Mouse (Mus musculus) C2C12 (cell line): Measurements from ENCODE around the gene Ptprm.

ENCODE experiments used
- CEBPB ChIP-seq: IDR thresholded peaks from one replicate; pipeline ENCODE4 v1.6.1; 2011; ENCODE audit warnings: low read depth, mild to moderate bottlenecking, control low read depth, moderate library complexity
- CTCF ChIP-seq: IDR thresholded peaks from one replicate; pipeline ENCODE4 v1.5.1; 2011; ENCODE audit not compliant: control insufficient read depth, insufficient read depth, insufficient read length
- MAX ChIP-seq: IDR thresholded peaks from one replicate; pipeline ENCODE4 v1.6.1; 2011; ENCODE audit warnings: mild to moderate bottlenecking, control low read depth
- MYOD1 ChIP-seq: IDR thresholded peaks from one replicate; pipeline ENCODE4 v1.6.1; 2011; ENCODE audit warnings: low read depth; ENCODE audit not compliant: control insufficient read depth, insufficient read length
- MYOG ChIP-seq: IDR thresholded peaks from one replicate; pipeline ENCODE4 v1.6.1; 2011; ENCODE audit not compliant: control insufficient read depth, insufficient read length; ENCODE audit errors: extremely low read depth
- USF1 ChIP-seq: IDR thresholded peaks from one replicate; pipeline ENCODE4 v1.6.1; 2011; ENCODE audit warnings: low read depth, mild to moderate bottlenecking, control low read depth, moderate library complexity

- TF ChIP-seq CTCF (no peak), MYOG (no peak), CEBPB (no peak), MYOD1 (no peak), USF1 (no peak), MAX (no peak)
Observed at GRCm38 (mm10) chr17:67346921-67347320, 7.3 kb downstream of the Ptprm start.
